Mouse (Mus musculus): ENCODE data around the gene Gabrr1.
A peak's percentile ranks its signal among the peaks of the same experiment; 100 is the strongest.
"Not testable (repeated sequence)": the region's sequence is repeated elsewhere in the genome, so short reads cannot be mapped to it uniquely, and the experiment has no call there.

Gabrr1 gene

DNA sequence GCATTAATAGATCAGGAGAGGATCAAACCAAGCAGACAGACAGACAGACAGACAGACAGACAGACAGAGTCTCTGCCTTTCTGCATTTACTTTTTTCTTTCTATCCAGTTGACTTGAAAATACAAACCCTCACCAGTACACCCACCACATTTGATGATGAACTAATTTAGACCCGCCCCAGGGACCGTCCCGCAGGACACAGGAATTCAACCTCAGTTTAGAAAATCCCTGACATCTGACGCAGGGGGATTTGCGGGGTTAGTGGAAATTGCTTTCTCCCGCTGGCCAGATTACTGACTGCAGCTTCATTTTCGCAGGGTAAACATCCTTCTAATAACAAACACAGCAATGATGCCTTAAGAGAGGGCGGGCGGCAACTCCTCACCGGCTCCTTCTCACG is at the start of gene Gabrr1:
TSS of gene Gabrr1 (plus strand) at position 301 of the 400 bp plus-strand sequence.
- DNase-seq (ENCODE audit: low read depth, low spot score): no peak

- peak; percentile 31 for DNase-seq (ENCODE audit: low read depth, low spot score)
Measured at GRCm38 (mm10) chr4:33099118-33099694, 33.1 kb upstream of the Gabrr1 start.

DNA sequence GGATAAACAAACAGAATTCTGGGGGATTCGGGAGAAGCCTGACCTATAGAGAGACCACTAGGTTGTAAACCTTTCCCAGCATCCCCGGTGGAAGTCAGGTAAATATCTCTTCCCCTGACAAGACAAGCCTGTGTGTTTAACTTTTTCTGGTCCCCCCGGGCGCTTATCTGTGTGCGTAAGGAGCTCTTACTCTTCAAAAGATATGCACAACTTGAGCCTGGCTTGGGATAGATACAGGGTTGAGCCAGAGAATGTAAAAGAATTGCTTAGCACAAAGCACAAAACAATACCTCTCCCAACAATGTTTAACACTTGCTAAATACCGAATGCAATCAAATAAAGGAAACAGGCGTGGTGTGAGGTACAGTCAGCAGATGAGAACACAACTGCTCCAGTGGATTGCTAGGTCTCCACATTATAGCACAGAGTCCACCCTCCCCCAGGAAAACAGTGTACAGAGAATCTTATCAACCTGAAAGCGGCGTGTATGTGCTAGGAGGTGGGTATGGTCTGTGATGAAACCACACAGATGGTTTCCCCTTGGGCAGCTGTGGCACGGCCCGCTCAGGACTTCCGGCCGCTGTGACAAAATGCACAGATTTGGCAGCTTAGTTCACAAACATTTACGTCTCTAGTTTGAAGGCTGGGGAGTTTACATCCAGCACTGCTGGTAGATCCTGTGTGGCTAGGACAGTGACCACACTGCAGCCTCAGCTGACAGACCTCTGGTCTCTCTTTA is 22.4 kb upstream of the Gabrr1 start:
- no peak for DNase-seq (ENCODE audit: low read depth, low spot score)

- no peak for DNase-seq (ENCODE audit: low read depth, low spot score)
Measured at GRCm38 (mm10) chr4:33110845-33111244, 21.5 kb upstream of the Gabrr1 start.

GRCm38 (mm10) chr4:33111358-33111757 is 21.0 kb upstream of the Gabrr1 start:
- no peak for DNase-seq (ENCODE audit: low read depth, low spot score)

DNA sequence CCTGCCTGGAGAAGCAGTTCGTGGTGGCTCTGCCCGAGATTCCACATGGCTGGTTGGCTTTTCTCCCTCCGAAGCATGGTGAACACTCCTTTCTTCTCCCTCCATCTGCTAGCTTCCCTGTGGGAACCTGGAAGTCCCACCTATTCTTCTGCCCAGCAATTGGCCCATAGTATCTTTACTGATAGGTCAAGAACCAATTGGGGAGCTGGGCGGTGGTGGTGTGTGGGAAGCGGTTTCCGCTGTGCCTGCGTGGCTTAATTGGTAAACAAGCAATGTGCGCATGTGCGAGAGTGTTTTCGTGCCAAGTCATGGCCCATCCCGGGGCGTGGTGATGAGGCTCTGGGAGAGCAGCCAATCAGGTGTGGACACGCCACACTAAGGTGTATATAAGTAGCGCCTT is 19.5 kb upstream of the Gabrr1 start:
- not testable (repeated sequence) for DNase-seq (ENCODE audit: low read depth, low spot score)

DNA sequence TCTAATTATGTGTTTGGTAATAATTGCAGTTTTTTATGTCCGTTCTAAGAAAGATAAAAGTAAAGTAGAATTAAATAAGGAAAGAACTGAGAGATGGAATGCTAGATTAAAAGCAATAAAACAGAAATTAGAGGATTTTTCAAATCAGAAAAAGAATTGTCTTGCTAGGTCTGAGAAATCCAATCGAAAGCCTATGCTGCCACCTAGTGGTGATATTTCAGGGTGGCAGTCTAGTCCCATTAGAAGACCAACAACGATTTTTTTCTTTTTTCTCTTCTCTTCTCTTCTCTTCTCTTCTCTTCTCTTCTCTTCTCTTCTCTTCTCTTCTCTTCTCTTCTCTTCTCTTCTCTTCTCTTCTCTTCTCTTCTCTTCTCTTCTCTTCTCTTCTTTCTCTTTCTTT is 13.2 kb upstream of the Gabrr1 start:
- DNase-seq (ENCODE audit: low read depth, low spot score): peak; percentile 44

DNA sequence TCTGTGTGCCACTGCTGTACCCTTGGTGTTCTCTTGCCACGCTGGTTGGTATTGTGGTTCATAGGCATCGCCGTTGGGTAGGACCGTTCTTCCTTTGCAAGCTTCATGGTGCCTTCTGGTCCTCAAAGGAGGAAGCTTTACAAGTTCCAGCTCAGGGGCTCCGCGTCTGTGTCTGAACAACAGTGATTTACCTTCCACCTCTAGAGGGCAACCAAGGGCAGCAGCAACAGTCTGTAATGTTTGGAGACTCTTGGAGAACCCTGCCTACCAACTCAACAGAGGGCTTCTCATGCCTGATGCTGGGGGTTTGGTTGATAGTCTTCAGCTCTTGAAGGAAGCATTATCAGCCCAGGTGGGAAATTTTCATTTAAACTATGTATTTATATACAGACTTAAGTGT is 7.8 kb upstream of the Gabrr1 start:
- DNase-seq (ENCODE audit: low read depth, low spot score): no peak

- DNase-seq (ENCODE audit: low read depth, low spot score): no peak
Measured at GRCm38 (mm10) chr4:33125409-33126084, 6.8 kb upstream of the Gabrr1 start.

DNA sequence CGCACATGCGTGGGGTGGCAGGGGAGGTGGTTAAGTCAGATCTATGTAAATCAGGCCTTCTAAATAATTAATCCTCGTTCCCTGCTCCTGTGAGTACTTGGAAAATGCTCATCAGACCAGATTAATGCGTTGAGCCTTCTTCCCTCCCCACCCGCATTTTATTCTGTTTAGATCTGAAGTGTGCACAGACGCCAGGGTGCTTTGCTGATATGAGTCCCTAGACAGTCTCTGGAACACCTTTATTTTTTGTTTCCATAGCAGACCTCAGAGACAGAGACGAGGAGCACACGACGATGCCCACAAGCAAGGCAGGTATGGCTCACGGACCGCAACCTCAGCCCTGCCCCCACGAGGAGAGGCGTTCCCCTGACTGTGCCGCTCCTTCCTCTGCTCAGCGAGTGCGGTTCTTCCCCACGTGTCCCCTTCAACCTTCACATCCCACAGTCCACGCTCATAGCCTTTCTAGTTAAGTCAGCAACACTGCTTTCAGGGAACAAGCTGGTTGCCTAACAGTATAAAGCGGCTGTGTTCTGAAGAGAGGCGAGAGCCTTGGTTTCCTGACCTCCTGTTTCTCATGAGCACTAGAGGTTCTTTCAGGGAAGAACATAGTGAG is 14.5 kb downstream of the Gabrr1 start:
- DNase-seq (ENCODE audit: low read depth, low spot score): peak; percentile 0

DNA sequence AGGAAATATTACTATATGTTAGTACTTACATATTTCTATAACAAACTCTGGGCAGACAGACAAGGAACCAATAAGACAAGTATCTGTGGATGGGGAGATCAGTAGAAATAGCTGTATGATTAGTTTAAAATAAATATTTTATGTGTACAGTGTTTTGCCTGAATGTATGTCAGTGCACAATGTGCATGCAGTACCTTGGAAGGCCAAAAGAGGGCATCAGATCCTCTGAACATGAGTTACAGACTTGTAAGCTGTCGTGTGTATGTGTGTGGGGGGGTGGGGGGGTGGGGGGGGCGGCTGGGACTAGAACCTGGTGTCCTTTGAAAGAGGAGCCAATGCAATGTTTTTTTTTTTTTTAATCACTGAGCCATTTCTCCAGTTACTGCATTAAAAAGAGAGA is 15.5 kb downstream of the Gabrr1 start:
- peak; percentile 21 for DNase-seq (ENCODE audit: low read depth, low spot score)

DNA sequence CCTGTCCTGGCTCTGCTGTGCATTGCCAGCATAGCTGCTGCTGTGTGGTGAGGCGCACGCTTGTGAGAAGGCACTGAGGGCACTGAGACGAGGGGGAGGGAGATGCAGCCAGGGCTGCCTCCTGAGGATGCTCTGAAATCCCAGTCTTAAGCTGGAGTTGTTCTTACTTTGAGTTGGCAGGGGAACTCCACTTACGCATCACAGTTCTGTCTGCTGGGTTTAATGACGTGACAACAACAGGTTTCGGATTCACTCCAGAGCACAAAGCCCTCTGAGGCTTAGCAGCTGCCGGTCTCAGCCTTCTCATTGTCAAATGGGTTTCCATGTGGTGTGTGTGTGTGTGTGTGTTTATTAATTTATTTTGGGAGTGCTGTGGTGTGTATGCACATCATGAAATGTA is 16.8 kb downstream of the Gabrr1 start:
- no peak for DNase-seq (ENCODE audit: low read depth, low spot score)

GRCm38 (mm10) chr4:33152087-33153038 is 20.0 kb downstream of the Gabrr1 start:
- no peak for DNase-seq (ENCODE audit: low read depth, low spot score)

GRCm38 (mm10) chr4:33183477-33183876 is 51.2 kb downstream of the Gabrr1 start:
- peak; percentile 61 for DNase-seq (ENCODE audit: low read depth, low spot score)

DNA sequence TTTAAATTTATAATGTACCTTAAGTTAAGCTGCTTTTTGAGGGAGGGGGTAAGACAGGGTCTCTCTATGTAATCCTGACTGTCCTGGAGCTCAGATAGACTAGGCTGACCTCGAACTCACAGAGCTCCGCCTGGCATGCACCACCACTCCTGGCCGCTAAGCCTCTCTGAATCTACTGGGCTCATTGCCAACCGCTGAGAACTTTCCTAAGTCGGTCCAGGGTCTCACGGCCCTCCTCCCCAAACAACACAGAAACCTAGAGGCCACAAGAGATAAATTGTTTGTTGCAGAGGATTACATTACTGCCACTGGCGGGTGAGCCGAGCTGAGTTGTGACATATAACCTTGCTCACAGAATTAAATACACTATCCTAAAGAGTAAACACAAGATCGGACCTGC is 55.8 kb downstream of the Gabrr1 start:
- no peak for DNase-seq (ENCODE audit: low read depth, low spot score)

DNA sequence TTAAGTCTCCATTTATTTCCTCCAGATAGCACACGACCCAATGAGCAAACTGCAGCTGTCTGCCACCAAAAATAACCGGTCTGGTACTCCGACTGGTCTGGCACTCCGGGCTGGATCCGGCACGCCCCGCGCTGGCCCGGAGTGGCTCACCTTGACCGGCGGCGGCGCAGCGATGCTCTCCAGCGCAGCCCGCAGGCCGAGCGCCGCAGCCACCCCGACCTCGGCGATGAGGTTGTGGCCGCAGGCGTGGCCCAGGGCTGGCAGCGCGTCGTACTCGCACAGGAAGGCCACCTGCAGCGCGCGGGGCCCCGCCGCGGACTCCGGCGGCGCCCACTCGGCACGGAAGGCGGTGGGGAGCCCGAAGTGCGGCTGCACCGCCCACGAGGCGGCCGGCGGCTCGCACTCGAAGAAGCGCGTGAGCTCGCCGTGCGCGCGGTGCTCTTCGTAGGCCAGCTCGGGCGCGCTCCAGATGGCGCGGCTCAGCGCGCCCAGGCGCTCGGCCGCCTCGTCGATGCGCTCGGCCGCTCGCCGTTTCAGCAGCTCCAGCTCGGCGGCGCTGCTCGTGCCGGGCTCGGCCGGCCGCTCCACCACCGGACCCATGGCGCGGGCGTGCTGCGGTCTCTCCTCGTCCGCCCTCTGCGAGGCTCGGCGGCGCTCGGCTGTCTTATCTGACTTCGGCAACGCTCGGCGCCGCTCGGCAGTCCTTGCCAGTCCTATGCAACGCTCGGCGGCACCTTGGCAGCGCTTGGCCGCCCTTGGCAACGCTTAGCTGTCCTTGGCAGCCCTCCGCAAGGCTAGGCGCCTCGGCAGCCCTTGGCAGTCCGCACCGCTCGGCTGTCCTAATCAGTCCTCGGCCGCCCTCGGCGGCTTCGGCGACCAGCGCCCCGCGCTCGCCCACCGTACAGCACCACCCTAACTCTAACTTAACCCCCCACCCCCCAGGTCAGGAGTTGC is 56.7 kb downstream of the Gabrr1 start:
- peak; percentile 52 for DNase-seq (ENCODE audit: low read depth, low spot score)

GRCm38 (mm10) chr4:33189735-33190036 is 57.4 kb downstream of the Gabrr1 start, which contains the start of gene Pm20d2:
Gene Pm20d2, minus strand, starts transcription at chr4:33189737.
- no peak for DNase-seq (ENCODE audit: low read depth, low spot score)

- DNase-seq (ENCODE audit: low read depth, low spot score): no peak
Measured at GRCm38 (mm10) chr4:33198117-33198516, 65.8 kb downstream of the Gabrr1 start.

GRCm38 (mm10) chr4:33204682-33205081 is 72.4 kb downstream of the Gabrr1 start:
- no peak for DNase-seq (ENCODE audit: low read depth, low spot score)

- no peak for DNase-seq (ENCODE audit: low read depth, low spot score)
Measured at GRCm38 (mm10) chr4:33207551-33207950, 75.2 kb downstream of the Gabrr1 start.

Measured in telencephalon, adult 2 months (tissue).